Mouse (Mus musculus) heart, embryonic 10.5 days (tissue): ENCODE measurements around the gene Susd4. TPM values are rescaled to one million over a fixed set of nuclear protein-coding genes. Genes with fewer than 3 reads are reported as not detected.

ENCODE experiments used
- DNase-seq: peaks from one replicate; pipeline ENCODE4 v3.0.0-alpha.2; 2017; ENCODE audit warnings: low spot score
- H3K27ac ChIP-seq: fragments of 300-500 bp; sonication (generic); 2 replicates; pipeline ENCODE4 v1.5.1; 2016; ENCODE audit warnings: mild to moderate bottlenecking
- H3K27me3 ChIP-seq: fragments of 300-500 bp; sonication (generic); 2 replicates; pipeline ENCODE4 v1.6.1; 2016; ENCODE audit warnings: mild to moderate bottlenecking; ENCODE audit not compliant: poor library complexity, insufficient read depth, severe bottlenecking
- H3K36me3 ChIP-seq: fragments of 300-500 bp; sonication (generic); 2 replicates; pipeline ENCODE4 v1.6.1; 2016; ENCODE audit warnings: mild to moderate bottlenecking, moderate library complexity
- H3K4me1 ChIP-seq: fragments of 300-500 bp; sonication (generic); 2 replicates; pipeline ENCODE4 v1.6.1; 2016; ENCODE audit warnings: mild to moderate bottlenecking
- H3K4me3 ChIP-seq: fragments of 300-500 bp; sonication (generic); 2 replicates; pipeline ENCODE4 v1.5.1; 2016; ENCODE audit warnings: mild to moderate bottlenecking, moderate library complexity
- H3K9me3 ChIP-seq: fragments of 300-500 bp; sonication (generic); 2 replicates; pipeline ENCODE4 v1.6.1; 2016; ENCODE audit warnings: mild to moderate bottlenecking, moderate library complexity
- WGBS: fragments of 180-500 bp; shearing (Covaris S2); methylation state at CpG from one replicate; pipeline ENCODE4 v1.1.7; 2016; 5-methylcytosine and 5-hydroxymethylcytosine counted together
- polyA plus RNA-seq: library from polyadenylated mRNA; unstranded; fragments of >200 nt; fragmentation: Nextera tagmentation; extraction: Ambion mirVana; gene quantifications from 2 replicates; pipeline ENCODE4 v1.2.1, GENCODE M21; 2016

Gene Susd4
- polyA plus RNA-seq, 1 experiment from 2014 or later, result 9.4 TPM

DNA sequence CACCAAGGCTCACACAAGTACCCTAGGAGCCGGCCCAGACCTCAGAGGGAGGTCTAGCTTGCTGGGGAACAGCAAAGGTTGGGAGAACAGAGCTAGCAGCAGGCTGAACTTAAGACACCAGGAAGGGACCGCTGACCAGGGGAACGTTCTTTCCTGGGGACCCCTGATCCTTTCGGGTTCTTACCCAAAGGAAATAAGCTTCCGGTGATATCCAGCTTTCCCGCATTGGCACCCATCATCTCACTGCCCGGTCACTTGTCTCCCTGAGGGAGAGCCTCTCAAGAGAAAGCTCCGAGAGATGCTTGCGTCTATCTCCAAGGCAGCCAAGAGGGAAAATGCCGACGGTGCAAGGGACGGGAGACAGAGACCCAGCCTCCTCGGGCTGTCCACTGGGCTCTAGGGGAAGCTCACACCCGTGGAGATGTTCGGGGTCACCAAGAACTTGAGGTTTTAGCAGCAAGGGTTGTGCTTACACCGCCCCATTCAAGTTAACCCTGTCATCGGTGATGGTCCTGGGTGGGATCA is 407 bp upstream of the Susd4 start:
- H3K4me3 ChIP-seq, result peak overlapping the region; percentile 76
- peaks cover 27% of the 10 kb centered on the region for H3K4me1 ChIP-seq
- H3K27ac ChIP-seq, result peak overlapping the region; percentile 84; the same call in 1 of the 2 replicates
- H3K9me3 ChIP-seq, result no peaks in the 10 kb centered on the region
- no peaks in the 10 kb centered on the region for H3K36me3 ChIP-seq
- WGBS, result 7% methylated on average over 17 of the region's 17 CpGs
- H3K27me3 ChIP-seq, result peaks cover 52% of the 10 kb centered on the region; the same call in 1 of the 2 replicates
- DNase-seq, result no peak

DNA sequence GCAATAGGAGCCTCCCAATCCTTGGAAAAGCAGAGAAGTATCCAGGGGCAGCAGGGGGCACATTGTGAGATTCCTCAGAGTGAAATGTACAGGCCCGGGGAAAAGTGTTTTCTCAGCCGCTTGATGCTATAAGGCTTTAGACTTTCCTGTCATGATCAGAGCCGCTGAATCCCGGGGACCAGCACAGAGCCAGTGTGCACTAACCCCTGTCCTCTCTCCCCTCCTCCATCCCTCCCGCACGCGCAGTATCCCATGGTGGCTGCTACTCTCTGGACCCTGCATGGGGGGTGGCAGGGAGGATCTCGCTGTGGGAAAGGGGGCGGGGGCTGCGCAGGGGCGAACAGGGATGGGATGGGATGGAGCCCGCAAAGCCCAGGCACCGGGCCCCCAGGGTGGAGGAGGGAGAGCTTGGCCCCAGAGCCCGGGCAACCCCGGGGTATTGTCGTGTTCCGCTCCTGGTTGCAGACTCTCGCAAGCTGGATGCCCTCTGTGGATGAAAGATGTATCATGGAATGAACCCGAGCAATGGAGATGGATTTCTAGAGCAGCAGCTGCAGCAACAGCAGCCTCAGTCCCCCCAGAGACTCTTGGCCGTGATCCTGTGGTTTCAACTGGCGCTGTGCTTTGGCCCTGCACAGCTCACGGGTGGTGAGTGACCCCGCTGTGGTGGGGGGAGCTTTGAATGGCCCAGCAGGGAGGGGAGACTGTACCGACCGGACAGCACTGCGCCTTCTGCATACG is 1.1 kb downstream of the Susd4 start:
- no peaks in the 10 kb centered on the region for H3K36me3 ChIP-seq
- no peak for DNase-seq
- H3K27me3 ChIP-seq, result peaks cover 52% of the 10 kb centered on the region; the same call in 1 of the 2 replicates
- H3K27ac ChIP-seq, result peak overlapping the region; percentile 84
- H3K9me3 ChIP-seq, result no peaks in the 10 kb centered on the region
- WGBS, result under 1% methylated on average over 27 of the region's 27 CpGs
- H3K4me1 ChIP-seq, result peaks cover 27% of the 10 kb centered on the region
- peak overlapping the region; percentile 76 for H3K4me3 ChIP-seq

DNA sequence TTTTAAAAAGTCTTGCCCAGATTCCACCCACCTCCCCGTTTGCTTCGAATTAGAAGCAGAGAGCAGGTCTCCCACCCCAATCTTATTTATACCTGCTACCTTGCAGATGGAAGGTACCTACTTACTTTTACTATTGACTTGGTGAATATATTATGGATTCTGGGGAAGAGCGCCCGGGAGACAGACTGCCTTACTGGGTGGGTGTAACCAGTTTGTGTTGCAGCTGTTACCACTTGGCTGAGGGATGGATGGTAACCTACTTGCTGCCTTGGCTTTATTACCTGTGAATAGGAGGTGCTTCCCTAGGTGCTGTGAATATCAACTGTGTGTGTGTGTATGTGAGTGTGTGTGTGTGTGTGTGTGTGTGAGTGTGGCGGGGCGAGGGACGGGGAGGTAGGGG is 11.9 kb downstream of the Susd4 start:
- H3K36me3 ChIP-seq, result no peaks in the 10 kb centered on the region
- no peak overlapping the region for H3K27ac ChIP-seq
- H3K9me3 ChIP-seq, result no peaks in the 10 kb centered on the region
- 84% methylated on average over 7 of the region's 7 CpGs for WGBS
- H3K4me1 ChIP-seq, result peaks cover 27% of the 10 kb centered on the region
- H3K4me3 ChIP-seq, result no peak overlapping the region
- DNase-seq, result no peak
- no peaks in the 10 kb centered on the region for H3K27me3 ChIP-seq

DNA sequence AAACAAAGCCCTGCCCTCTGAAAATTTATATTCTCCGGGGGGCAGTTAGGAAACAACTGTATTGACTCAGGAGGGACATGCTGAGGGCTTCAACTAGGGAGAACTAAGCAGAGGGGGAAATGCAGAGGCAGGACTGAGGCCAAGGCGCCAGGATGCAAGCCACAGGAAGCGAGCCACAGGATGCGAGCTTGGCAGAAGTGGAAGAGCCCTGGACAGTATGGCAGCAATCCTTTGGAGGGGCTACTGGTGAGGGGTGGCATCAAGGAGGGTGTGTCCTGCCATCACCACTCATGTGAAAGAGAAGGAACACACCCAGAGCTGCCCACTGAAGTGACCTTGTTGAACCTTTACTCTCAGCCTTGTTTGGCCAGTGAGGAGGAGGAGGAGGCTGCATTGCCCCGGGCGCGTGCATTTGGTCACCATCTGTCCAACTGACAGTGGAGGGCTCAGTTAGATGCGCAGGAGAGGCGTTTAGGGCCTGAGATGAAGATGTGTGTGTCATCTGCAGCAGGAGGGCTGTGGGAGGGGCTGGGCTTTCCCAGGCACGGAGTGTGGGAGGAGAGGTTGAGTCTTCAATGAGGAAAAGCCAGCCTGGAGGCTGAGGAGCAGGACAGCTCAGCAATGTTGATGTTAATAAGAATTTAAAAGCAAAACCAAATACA is 13.2 kb downstream of the Susd4 start:
- H3K4me3 ChIP-seq, result no peak overlapping the region

DNA sequence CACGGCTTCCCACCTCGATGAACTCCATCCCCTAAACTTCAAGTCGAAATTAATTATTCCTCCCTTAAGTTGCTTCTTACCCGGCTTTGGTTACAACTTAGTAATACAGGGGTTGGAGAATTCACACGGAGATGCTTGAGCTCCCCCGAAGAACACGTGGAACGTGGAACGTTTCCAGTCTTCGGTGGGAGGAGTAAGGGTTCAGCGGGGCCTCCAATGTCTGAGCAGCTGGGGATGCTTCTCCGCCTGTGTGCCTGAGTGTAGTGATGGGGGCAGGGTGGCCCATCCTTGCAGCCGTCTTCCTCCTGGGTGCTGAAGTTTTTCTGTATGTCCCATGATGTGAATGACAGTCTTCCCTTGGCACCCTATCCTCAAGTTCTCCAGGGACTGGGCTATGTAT is 14.6 kb downstream of the Susd4 start:
- no peak for DNase-seq
- no peak overlapping the region for H3K4me3 ChIP-seq
- no peaks in the 10 kb centered on the region for H3K36me3 ChIP-seq
- H3K27ac ChIP-seq, result no peak overlapping the region
- H3K27me3 ChIP-seq, result no peaks in the 10 kb centered on the region
- WGBS, result 58% methylated on average over 13 of the region's 13 CpGs
- peaks cover 27% of the 10 kb centered on the region for H3K4me1 ChIP-seq
- no peaks in the 10 kb centered on the region for H3K9me3 ChIP-seq

More for the DNA sequence above, 13.2 kb downstream of the Susd4 start:
- WGBS, result 63% methylated on average over 10 of the region's 10 CpGs
- Histone ChIP-seq H3K36me3 (no peaks in the 10 kb centered on the region), H3K27me3 (no peaks in the 10 kb centered on the region), H3K27ac (no peak overlapping the region), H3K9me3 (no peaks in the 10 kb centered on the region), H3K4me1 (peaks cover 27% of the 10 kb centered on the region)
- DNase-seq, result no peak

DNA sequence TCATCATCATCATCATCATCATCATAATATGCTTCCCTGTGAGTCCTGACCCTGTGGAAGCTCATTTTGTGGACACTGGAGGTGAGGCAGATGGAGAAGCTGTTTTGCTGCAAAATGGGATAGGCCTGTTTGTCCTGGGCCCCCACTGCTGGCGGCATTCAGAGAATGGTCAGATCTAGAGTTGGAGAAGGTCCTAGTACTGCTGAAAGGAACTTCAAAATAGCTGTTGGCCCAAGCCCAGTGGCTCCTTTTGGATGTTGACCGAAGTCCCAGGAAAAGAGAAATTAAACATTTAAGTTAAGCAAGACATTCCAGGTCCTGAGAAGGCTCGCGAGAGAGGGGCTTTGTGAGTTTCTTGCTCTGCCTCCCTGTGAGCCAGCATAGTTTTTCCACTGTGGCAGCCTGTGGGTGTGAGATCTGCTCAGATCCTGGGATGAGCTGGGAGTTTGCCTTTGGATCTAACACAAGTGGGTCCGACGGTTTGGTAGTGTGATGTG is 15.4 kb downstream of the Susd4 start:
- DNase-seq, result no peak
- WGBS, result 85% methylated on average over 6 of the region's 6 CpGs
- Histone ChIP-seq H3K9me3 (no peaks in the 10 kb centered on the region), H3K27ac (no peak overlapping the region), H3K4me1 (peaks cover 27% of the 10 kb centered on the region), H3K4me3 (no peak overlapping the region), H3K36me3 (no peaks in the 10 kb centered on the region), H3K27me3 (no peaks in the 10 kb centered on the region)

DNA sequence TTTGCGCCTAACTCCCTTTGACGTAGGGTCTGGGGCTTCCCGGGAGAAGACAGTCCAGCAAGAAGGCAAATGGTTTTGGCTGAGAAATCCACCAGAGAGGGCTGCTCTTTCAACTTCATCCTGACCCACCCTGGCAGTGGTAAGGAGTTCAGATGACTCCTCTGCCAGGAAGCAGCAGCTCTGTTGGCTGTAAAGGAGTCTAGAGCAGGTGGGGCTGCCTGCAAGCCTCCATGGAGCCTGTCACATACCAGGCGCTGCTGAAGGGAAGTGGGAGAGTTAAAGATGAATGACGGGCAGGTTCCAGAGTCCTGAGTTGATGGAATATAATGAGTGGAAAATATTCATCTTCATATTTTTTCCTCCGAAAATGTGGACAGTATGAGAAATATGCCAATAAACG is 20.1 kb downstream of the Susd4 start:
- no peak overlapping the region for H3K27ac ChIP-seq
- 83% methylated on average over 7 of the region's 7 CpGs for WGBS
- H3K4me1 ChIP-seq, result peaks cover 16% of the 10 kb centered on the region
- H3K4me3 ChIP-seq, result no peak overlapping the region
- H3K9me3 ChIP-seq, result no peaks in the 10 kb centered on the region
- H3K27me3 ChIP-seq, result no peaks in the 10 kb centered on the region
- DNase-seq, result no peak
- H3K36me3 ChIP-seq, result no peaks in the 10 kb centered on the region

DNA sequence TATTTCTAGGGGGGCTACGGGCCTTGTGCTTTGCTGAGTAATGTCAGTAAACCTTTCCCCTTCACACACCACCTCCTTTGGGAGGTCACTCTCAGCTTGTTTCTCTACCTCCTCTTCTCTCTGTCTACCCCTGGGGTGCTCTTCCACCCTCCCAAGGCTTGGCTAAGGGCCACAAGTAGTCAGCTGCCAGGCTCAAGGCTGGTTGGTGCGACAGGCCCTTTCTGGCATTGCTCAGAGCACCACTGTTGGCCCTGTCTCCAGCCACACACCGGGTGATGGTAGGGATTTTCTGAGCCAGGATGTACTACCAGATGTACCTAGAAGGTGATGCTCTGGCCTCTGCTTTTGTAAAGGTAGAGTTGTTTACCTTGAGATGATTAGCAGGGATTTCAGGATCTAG is 21.1 kb downstream of the Susd4 start:
- no peak for DNase-seq
- Histone ChIP-seq H3K36me3 (no peaks in the 10 kb centered on the region), H3K4me1 (peaks cover 14% of the 10 kb centered on the region), H3K4me3 (no peak overlapping the region), H3K27me3 (no peaks in the 10 kb centered on the region), H3K9me3 (no peaks in the 10 kb centered on the region), H3K27ac (no peak overlapping the region)
- 81% methylated on average over 3 of the region's 3 CpGs for WGBS

DNA sequence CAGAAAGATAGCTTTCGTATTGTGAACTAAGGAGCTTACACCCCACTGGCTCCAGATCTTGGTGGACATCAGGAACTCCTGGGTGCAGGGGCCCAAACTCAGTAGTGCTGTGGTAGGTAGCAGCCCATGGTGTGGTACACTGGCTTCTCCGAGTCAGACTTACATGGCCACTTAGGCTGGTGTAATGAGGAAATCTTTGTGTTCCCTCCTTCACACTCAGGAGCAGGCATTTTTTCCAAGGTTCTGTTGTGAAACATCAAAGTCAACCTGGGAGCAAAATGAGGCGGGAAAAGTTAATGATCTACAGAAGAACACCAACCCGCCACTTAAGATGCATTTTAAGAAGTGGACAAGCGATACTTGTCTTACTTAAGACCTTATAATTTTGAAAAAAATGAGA is 21.8 kb downstream of the Susd4 start:
- 87% methylated on average over 5 of the region's 5 CpGs for WGBS
- no peak for DNase-seq
- H3K9me3 ChIP-seq, result no peaks in the 10 kb centered on the region
- H3K4me3 ChIP-seq, result no peak overlapping the region
- H3K36me3 ChIP-seq, result no peaks in the 10 kb centered on the region
- H3K4me1 ChIP-seq, result peaks cover 15% of the 10 kb centered on the region
- H3K27ac ChIP-seq, result no peak overlapping the region
- no peaks in the 10 kb centered on the region for H3K27me3 ChIP-seq

DNA sequence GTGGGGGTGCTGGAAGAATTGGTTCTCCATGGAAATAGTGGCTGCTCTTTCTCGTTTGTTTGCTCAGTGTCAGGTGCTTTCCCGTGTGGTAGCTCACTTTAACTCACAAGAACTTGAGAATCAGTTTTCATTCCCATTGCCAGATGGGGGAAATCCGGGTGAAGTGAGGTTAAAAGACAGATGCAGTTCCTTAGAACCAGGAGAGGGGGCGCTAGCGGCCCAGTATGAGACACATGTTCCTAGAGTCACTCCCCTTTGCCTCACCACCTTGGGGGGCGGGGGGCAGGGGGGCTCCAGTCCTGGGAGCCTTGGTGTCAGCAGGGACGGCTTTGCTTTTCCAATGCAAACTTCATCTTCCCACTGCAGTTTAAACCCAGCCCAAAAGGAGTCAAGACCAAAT is 23.4 kb downstream of the Susd4 start:
- Histone ChIP-seq H3K9me3 (no peaks in the 10 kb centered on the region), H3K36me3 (no peaks in the 10 kb centered on the region), H3K27ac (no peak overlapping the region), H3K4me1 (peaks cover 18% of the 10 kb centered on the region), H3K4me3 (no peak overlapping the region), H3K27me3 (no peaks in the 10 kb centered on the region)
- 50% methylated on average over 7 of the region's 7 CpGs for WGBS
- DNase-seq, result no peak

DNA sequence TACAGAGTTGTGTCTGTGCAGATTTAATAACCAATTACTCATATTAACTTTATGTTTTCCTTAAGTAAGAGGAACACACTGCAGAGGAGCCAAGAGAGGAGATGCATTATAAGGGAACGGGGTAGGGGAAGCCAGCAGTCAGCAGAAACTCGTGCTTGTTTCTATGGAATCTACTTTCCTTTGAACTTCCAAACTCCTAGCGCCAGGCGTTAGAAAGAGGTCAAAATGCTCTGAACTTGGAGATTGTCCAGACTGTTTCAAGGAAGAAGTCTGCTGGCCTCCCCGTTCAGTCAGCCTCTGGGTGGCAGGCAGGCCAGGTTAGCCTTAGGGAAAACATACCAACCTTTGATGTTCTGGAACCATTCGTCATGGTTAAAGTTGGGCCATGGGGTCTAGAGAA is 25.2 kb downstream of the Susd4 start:
- Histone ChIP-seq H3K4me3 (no peak overlapping the region), H3K4me1 (peaks cover 36% of the 10 kb centered on the region), H3K9me3 (no peaks in the 10 kb centered on the region), H3K27ac (no peak overlapping the region), H3K36me3 (no peaks in the 10 kb centered on the region), H3K27me3 (no peaks in the 10 kb centered on the region)
- no peak for DNase-seq
- 43% methylated on average over 6 of the region's 6 CpGs for WGBS

DNA sequence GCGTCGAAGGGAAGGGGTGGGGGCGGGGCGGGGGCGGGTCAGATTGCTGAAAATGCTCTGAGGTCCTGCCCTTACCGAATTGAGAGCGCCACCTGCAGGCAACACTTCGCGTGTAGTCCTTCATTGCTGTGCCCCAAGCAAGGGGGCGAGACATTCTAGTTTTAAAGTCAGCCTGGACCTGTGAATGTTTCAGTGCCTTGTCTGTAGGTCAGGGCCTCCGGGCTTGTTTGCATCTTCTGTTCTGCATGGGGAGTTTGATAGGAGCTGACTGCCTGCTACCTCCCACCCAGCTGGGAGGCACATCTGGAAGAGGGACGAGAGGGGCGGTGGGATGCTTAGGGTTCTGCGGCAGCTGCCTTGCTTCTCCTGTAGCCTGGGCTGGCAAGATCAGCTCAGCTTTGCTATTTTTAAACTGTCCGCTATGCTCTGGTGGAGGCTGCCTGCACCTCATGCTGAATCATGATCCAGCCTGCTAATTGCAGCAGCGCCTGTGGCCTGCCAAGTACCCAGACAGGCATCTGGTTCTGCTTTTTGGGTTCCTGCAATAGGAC is 28.9 kb downstream of the Susd4 start:
- peaks cover 54% of the 10 kb centered on the region for H3K4me1 ChIP-seq
- no peaks in the 10 kb centered on the region for H3K36me3 ChIP-seq
- 11% methylated on average over 16 of the region's 16 CpGs for WGBS
- DNase-seq, result peak; percentile 86
- peak overlapping the region; percentile 28; the same call in 1 of the 2 replicates for H3K4me3 ChIP-seq
- H3K9me3 ChIP-seq, result no peaks in the 10 kb centered on the region
- H3K27ac ChIP-seq, result peak overlapping the region; percentile 47
- H3K27me3 ChIP-seq, result no peaks in the 10 kb centered on the region

DNA sequence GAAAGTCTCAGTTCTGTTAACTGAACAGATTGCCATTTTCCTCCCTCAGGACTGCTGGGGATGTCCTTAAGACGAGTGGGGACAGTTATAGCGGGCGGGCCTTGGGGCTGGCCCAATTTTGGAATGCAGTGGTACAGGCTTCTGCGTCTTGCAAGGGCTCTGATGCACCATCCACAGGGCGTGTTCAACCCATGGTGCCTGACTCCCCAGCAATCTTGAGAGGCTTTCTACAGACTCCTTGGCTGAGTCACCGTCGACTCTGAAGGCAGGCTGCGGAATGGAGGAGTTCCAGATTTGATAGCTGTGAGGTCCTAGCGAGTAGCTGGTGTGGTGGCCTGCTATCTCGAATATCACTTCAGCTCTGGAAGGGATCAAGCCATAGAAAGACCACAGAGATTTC is 30.6 kb downstream of the Susd4 start:
- 82% methylated on average over 10 of the region's 10 CpGs for WGBS
- Histone ChIP-seq H3K4me1 (peaks cover 52% of the 10 kb centered on the region), H3K36me3 (no peaks in the 10 kb centered on the region), H3K4me3 (no peak overlapping the region), H3K27ac (no peak overlapping the region), H3K9me3 (no peaks in the 10 kb centered on the region), H3K27me3 (no peaks in the 10 kb centered on the region)
- peak; percentile 63 for DNase-seq
